Mouse (Mus musculus): Measurements from ENCODE around the gene Tbl3.

DNA sequence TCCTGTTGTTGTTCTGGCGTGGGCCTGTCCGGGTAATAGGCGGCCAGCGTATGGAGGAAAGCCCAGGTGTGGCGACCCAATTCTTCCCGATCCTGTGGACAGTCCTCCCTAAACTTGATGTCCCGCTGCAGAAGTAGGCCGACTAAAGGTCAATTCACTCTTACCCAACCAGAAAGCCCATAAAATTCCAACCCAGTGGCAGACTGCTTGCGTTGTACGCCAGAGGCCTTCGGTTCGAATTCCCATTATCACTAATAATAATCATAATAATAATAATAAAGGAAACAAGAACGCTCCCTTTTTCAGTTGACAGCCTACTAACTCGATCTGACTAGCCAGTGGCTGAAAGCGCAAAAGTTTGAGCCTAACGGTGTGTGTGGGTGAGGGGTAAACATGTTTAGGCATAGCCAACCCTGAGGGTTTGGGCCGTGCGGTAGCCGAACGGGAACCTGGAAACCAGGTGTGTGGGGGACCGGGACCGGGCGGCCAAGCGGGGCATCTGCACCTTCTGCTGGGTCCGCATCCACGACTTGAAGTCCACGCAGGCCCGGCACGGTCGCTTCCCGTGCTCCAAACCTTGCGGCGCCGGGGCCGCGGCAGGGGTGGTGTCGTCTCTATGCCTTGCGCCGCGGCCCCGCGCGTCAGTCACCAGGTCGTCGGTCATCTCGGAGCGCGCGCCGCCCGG, 12.0 kb downstream of the Tbl3 start:
- TF ChIP-seq CTCF (conservative IDR thresholded peaks at IDR 0.05; ENCODE audit: low read length), result no peak
- no peak for TF ChIP-seq NANOG (IDR thresholded peaks at IDR 0.05; ENCODE audit: borderline replicate concordance, low read length)
- no peak for TF ChIP-seq POU5F1 (IDR thresholded peaks at IDR 0.05; ENCODE audit: borderline replicate concordance, low read length)
